Mouse (Mus musculus) urinary bladder, postnatal 36 days (tissue): ENCODE measurements at regions not wholly inside any gene's neighbourhood (a gene's known extent, or its start where the extent isn't known, plus 50 kb on each side); places are given as distances from the start of the nearest gene placed in this dataset.

ENCODE experiments used
- DNase-seq, 2 experiments: peaks; one replicate each; pipeline ENCODE4 v3.0.0; 2022; ENCODE audit warnings: low spot score in 2 of 2, mixed read lengths in 1 of 2

GRCm38 (mm10) chr8:95979223-95979622, 90.9 kb upstream of the Got2 start:
- DNase-seq = no peak

- DNase-seq = no peak
These were observed 86.5 kb upstream of the Got2 start for GRCm38 (mm10) chr8:95974889-95975288.

- DNase-seq = no peak
These were observed 85.9 kb upstream of the Got2 start for GRCm38 (mm10) chr8:95974231-95974630.

- DNase-seq = no peak
These were observed 85.2 kb upstream of the Got2 start for GRCm38 (mm10) chr8:95973571-95973970.

- DNase-seq = no peak
These were observed 80.5 kb upstream of the Got2 start for GRCm38 (mm10) chr8:95968828-95969227.

- DNase-seq = no peak
These were observed 78.1 kb upstream of the Got2 start for GRCm38 (mm10) chr8:95966430-95966829.

- no peak for DNase-seq
These were observed 63.9 kb upstream of the Got2 start for GRCm38 (mm10) chr8:95952257-95952656.

GRCm38 (mm10) chr8:95951794-95952193, 63.4 kb upstream of the Got2 start:
- peak; percentile 33 to 62 for DNase-seq
